Mouse (Mus musculus): ENCODE results near the gene Myrfl. TPM values are rescaled to one million over a fixed set of nuclear protein-coding genes. Genes with fewer than 3 reads are reported as not detected.

Myrfl gene
- 1.2 and 1.3 TPM in 2 replicates for polyA plus RNA-seq (2015; fragmentation: Nextera tagmentation; extraction: Ambion mirVana)

GRCm38 (mm10) chr10:116896336-116897177 lies at the start of gene Myrfl:
Gene Myrfl (minus strand): TSS chr10:116896919.
- H3K4me3 ChIP-seq (replicated peaks), result no peak within 1 kb of the TSS
- no peak within 1 kb of the TSS for H3K27ac ChIP-seq
- H3K4me1 ChIP-seq, result no peaks in the 10 kb centered on the region
- H3K36me3 ChIP-seq, result no peaks in the 10 kb centered on the region
- ATAC-seq (ENCODE audit: insufficient read depth, low FRiP score, low read depth), result no peak
- H3K27me3 ChIP-seq (replicated peaks), result no peaks in the 10 kb centered on the region
- H3K9me3 ChIP-seq, result no peaks in the 10 kb centered on the region
- WGBS, result 74% methylated on average over 17 of the region's 17 CpGs
- H3K4me2 ChIP-seq, result no peak within 1 kb of the TSS
- H3K9ac ChIP-seq, result no peak within 1 kb of the TSS

DNA sequence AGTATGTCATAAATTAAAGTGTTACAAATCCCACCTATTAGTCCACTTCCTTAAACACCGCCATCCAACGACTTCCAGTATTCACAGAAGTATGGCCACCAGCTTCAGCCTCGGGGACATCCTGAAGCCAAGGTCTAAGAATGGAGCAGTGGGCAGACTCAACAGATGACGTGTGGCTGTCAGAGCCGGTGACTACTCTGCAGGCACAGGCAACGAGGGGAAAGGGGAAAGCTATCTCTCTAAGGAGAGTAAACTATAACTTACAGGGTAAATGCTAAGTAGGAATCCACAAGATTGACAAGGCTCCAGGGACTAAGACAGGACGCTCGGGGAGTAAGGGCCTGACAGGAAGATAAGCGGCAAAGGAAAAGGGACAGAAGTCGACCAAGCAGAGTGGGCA lies 48.2 kb upstream of the Myrfl start:
- H3K36me3 ChIP-seq, result peaks cover 9% of the 10 kb centered on the region; the same call in 1 of the 2 replicates
- WGBS, result 58% methylated on average over 10 of the region's 10 CpGs
- no peak overlapping the region for H3K4me3 ChIP-seq (replicated peaks)
- H3K9ac ChIP-seq, result no peak overlapping the region
- H3K4me1 ChIP-seq, result 0 out of 2 replicates have a peak, but pooled peaks cover 4% of the 10 kb centered on the region
- H3K9me3 ChIP-seq, result no peaks in the 10 kb centered on the region
- H3K27ac ChIP-seq, result no peak overlapping the region
- no peak for ATAC-seq (ENCODE audit: insufficient read depth, low FRiP score, low read depth)
- H3K27me3 ChIP-seq (replicated peaks), result no peaks in the 10 kb centered on the region
- no peak overlapping the region for H3K4me2 ChIP-seq

- 0 out of 2 replicates have a peak, but pooled peaks cover 4% of the 10 kb centered on the region for H3K4me1 ChIP-seq
- H3K4me3 ChIP-seq (replicated peaks), result no peak overlapping the region
- no peaks in the 10 kb centered on the region for H3K27me3 ChIP-seq (replicated peaks)
- peaks cover 10% of the 10 kb centered on the region; the same call in 1 of the 2 replicates for H3K36me3 ChIP-seq
- H3K9ac ChIP-seq, result no peak overlapping the region
- H3K4me2 ChIP-seq, result no peak overlapping the region
- H3K27ac ChIP-seq, result no peak overlapping the region
- H3K9me3 ChIP-seq, result no peaks in the 10 kb centered on the region
- no peak for ATAC-seq (ENCODE audit: insufficient read depth, low FRiP score, low read depth)
- 81% methylated on average over 3 of the region's 3 CpGs for WGBS
Measured at GRCm38 (mm10) chr10:116944144-116944543, 47.4 kb upstream of the Myrfl start.

DNA sequence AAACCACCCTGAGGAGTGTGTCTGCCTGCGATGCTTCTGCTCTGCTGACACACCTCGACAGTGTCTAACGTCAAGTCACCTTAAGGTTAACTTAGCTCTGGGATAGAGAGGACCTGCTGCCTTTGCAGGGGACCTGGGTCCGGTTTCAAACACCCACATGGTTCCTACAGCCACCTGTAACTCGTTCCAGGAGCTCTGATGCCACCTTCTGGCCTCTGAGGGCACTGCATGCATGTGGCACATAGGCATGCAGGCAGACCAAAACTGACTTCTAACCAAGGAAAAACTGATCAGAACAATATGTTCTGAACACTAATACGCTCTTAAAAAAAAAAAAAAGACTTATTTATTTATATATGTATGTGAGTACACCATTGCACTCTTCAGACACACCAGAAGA lies 46.3 kb upstream of the Myrfl start:
- 89% methylated on average over 6 of the region's 6 CpGs for WGBS
- no peak for ATAC-seq (ENCODE audit: insufficient read depth, low FRiP score, low read depth)
- no peak overlapping the region for H3K4me2 ChIP-seq
- H3K4me3 ChIP-seq (replicated peaks), result no peak overlapping the region
- H3K27me3 ChIP-seq (replicated peaks), result no peaks in the 10 kb centered on the region
- no peak overlapping the region for H3K27ac ChIP-seq
- no peaks in the 10 kb centered on the region for H3K9me3 ChIP-seq
- no peaks in the 10 kb centered on the region for H3K4me1 ChIP-seq
- peaks cover 21% of the 10 kb centered on the region; the same call in 1 of the 2 replicates for H3K36me3 ChIP-seq
- no peak overlapping the region for H3K9ac ChIP-seq

GRCm38 (mm10) chr10:116935028-116935427 lies 38.3 kb upstream of the Myrfl start:
- ATAC-seq (ENCODE audit: insufficient read depth, low FRiP score, low read depth), result no peak
- Histone ChIP-seq H3K27me3 (replicated peaks) (no peaks in the 10 kb centered on the region), H3K27ac (no peak overlapping the region), H3K4me3 (replicated peaks) (no peak overlapping the region), H3K36me3 (peaks cover 18% of the 10 kb centered on the region; the same call in 1 of the 2 replicates), H3K9me3 (no peaks in the 10 kb centered on the region), H3K4me1 (no peaks in the 10 kb centered on the region), H3K4me2 (no peak overlapping the region), H3K9ac (no peak overlapping the region)
- whole genome bisulfite sequencing, result 84% methylated on average over 12 of the region's 12 CpGs

DNA sequence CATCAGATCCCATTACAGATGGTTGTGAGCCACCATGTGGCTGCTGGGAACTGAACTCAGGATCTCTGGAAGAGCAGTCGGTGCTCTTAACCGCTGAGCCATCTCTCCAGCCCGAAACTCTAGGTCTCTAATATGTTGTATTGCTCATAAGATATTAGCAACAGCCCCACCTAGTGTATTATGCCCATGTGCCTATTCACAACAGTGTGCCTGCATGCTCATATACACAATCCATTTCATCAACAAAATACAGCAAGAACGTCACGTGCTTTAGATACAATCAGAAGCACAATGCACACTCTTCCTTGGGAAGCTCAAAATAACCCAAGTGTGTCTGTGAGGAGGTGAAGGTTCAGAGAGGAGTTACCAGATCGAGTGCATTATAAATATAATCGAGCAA lies 37.1 kb upstream of the Myrfl start:
- Histone ChIP-seq H3K27ac (no peak overlapping the region), H3K9ac (no peak overlapping the region), H3K27me3 (replicated peaks) (no peaks in the 10 kb centered on the region), H3K4me3 (replicated peaks) (no peak overlapping the region), H3K9me3 (no peaks in the 10 kb centered on the region), H3K36me3 (peaks cover 14% of the 10 kb centered on the region; the same call in 1 of the 2 replicates), H3K4me2 (no peak overlapping the region), H3K4me1 (no peaks in the 10 kb centered on the region)
- WGBS, result 87% methylated on average over 7 of the region's 7 CpGs
- ATAC-seq (ENCODE audit: insufficient read depth, low FRiP score, low read depth), result no peak

DNA sequence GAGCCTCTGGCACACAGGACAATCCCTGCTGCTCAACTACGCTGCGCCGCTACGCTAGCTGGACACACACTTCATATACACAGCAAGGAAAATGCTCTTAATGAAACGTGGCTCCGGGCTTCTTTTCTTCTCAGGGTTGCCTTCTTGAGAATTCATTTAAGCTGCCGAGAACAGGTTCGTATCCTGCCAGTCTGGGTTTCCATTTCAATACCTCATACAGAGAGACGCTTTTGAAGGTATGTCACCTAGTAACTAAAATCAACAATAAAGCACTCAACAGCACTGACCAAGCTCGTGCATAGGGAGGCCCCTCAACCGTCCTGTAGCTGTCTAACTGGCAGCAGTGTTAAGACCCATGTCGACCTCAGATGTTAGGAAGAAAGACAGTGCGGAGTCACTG lies 35.7 kb upstream of the Myrfl start:
- Histone ChIP-seq H3K4me2 (no peak overlapping the region), H3K27ac (no peak overlapping the region), H3K4me3 (replicated peaks) (no peak overlapping the region), H3K4me1 (no peaks in the 10 kb centered on the region), H3K9me3 (no peaks in the 10 kb centered on the region), H3K9ac (no peak overlapping the region), H3K27me3 (replicated peaks) (no peaks in the 10 kb centered on the region), H3K36me3 (0 out of 2 replicates have a peak, but pooled peaks cover 4% of the 10 kb centered on the region)
- WGBS, result 88% methylated on average over 13 of the region's 13 CpGs
- ATAC-seq (ENCODE audit: insufficient read depth, low FRiP score, low read depth), result no peak

GRCm38 (mm10) chr10:116931497-116932179 lies 34.9 kb upstream of the Myrfl start:
- no peaks in the 10 kb centered on the region for H3K4me1 ChIP-seq
- H3K4me2 ChIP-seq, result no peak overlapping the region
- H3K9me3 ChIP-seq, result no peaks in the 10 kb centered on the region
- H3K4me3 ChIP-seq (replicated peaks), result no peak overlapping the region
- WGBS, result 80% methylated on average over 15 of the region's 15 CpGs
- no peaks in the 10 kb centered on the region for H3K36me3 ChIP-seq
- no peak overlapping the region for H3K9ac ChIP-seq
- no peak overlapping the region for H3K27ac ChIP-seq
- H3K27me3 ChIP-seq (replicated peaks), result no peaks in the 10 kb centered on the region
- no peak for ATAC-seq (ENCODE audit: insufficient read depth, low FRiP score, low read depth)

- H3K36me3 ChIP-seq, result no peaks in the 10 kb centered on the region
- ATAC-seq (ENCODE audit: insufficient read depth, low FRiP score, low read depth), result no peak
- no peaks in the 10 kb centered on the region for H3K9me3 ChIP-seq
Measured at GRCm38 (mm10) chr10:116930936-116931335, 34.2 kb upstream of the Myrfl start.

GRCm38 (mm10) chr10:116930506-116930905 lies 33.8 kb upstream of the Myrfl start:
- no peak for ATAC-seq (ENCODE audit: insufficient read depth, low FRiP score, low read depth)
- Histone ChIP-seq H3K4me3 (replicated peaks) (no peak overlapping the region), H3K36me3 (no peaks in the 10 kb centered on the region), H3K4me1 (no peaks in the 10 kb centered on the region), H3K9ac (no peak overlapping the region), H3K27me3 (replicated peaks) (no peaks in the 10 kb centered on the region), H3K9me3 (no peaks in the 10 kb centered on the region), H3K27ac (no peak overlapping the region), H3K4me2 (no peak overlapping the region)
- WGBS, result 67% methylated on average over 7 of the region's 7 CpGs

More at GRCm38 (mm10) chr10:116930936-116931335, 34.2 kb upstream of the Myrfl start:
- no peak overlapping the region for H3K4me3 ChIP-seq (replicated peaks)
- H3K9ac ChIP-seq, result no peak overlapping the region
- WGBS, result 68% methylated on average over 6 of the region's 7 CpGs
- no peak overlapping the region for H3K4me2 ChIP-seq
- no peak overlapping the region for H3K27ac ChIP-seq
- H3K4me1 ChIP-seq, result no peaks in the 10 kb centered on the region
- no peaks in the 10 kb centered on the region for H3K27me3 ChIP-seq (replicated peaks)

DNA sequence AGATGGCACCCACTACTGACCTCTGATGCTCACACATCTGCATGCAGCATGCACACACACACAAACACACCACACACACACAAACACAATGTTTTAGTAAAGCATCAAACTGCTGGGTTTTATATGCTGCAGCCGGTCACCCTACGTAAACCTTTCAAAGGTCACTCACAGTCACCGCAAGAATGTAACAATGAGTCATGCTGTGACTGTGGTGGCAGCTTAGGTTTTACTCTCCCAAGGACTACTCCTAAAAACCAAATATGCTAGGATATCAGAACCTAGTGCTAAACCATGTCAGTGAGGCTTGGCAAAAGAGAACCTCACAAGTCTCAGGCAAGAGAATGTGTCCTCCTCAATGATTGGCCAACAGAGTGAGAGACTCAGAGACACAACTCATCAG lies 32.1 kb upstream of the Myrfl start:
- 71% methylated on average over 3 of the region's 3 CpGs for WGBS
- Histone ChIP-seq H3K4me2 (no peak overlapping the region), H3K27ac (no peak overlapping the region), H3K27me3 (replicated peaks) (no peaks in the 10 kb centered on the region), H3K4me1 (no peaks in the 10 kb centered on the region), H3K36me3 (no peaks in the 10 kb centered on the region), H3K9me3 (no peaks in the 10 kb centered on the region), H3K9ac (no peak overlapping the region), H3K4me3 (replicated peaks) (no peak overlapping the region)
- ATAC-seq (ENCODE audit: insufficient read depth, low FRiP score, low read depth), result no peak

All from stomach, embryonic 15.5 days (tissue).